Mouse (Mus musculus) liver, embryonic 14.5 days (tissue): ENCODE measurements at regions not wholly inside any gene's neighbourhood (a gene's known extent, or its start where the extent isn't known, plus 50 kb on each side); places are given as distances from the start of the nearest gene placed in this dataset.

Source experiments
- ATAC-seq: fragments of 200-750 bp; cut with Nextera tagmentation; 2 replicates; pipeline ENCODE4 v1.8.0; 2017; ENCODE audit warnings: moderate number of reproducible peaks, mild to moderate bottlenecking, moderate library complexity; ENCODE audit not compliant: insufficient read depth
- DNase-seq, 3 experiments: peaks; one replicate each; pipeline ENCODE4 v3.0.0-alpha.2; 2012 to 2013; ENCODE audit warnings: low read depth in 3 of 3, low spot score in 3 of 3
- H3K27ac ChIP-seq: fragments of 300-500 bp; sonication (generic); 2 replicates; pipeline ENCODE4 v1.5.1; 2014; ENCODE audit warnings: moderate library complexity, mild to moderate bottlenecking, control low read depth, inconsistent platforms
- H3K27me3 ChIP-seq: fragments of 300-500 bp; sonication (generic); 2 replicates; pipeline ENCODE4 v1.6.1; 2014; ENCODE audit warnings: mild to moderate bottlenecking, low read length, moderate library complexity; ENCODE audit not compliant: control insufficient read depth, insufficient read depth
- H3K36me3 ChIP-seq: fragments of 300-500 bp; sonication (generic); replicated peaks from 2 replicates; pipeline ENCODE4 v1.6.1; 2014; ENCODE audit warnings: low read depth; ENCODE audit not compliant: control insufficient read depth, insufficient read depth
- H3K4me1 ChIP-seq, 2 experiments: fragments of 200-500 bp in 1 of 2; fragments of 300-500 bp in 1 of 2; sonication (generic) in 1 of 2; replicated peaks; 2 replicates each; pipeline ENCODE4 v1.6.1; 2012 to 2014; ENCODE audit warnings: antibody characterized with exemption in 1 of 2, inconsistent platforms in 1 of 2, low read length in 1 of 2; ENCODE audit not compliant: control insufficient read depth in 2 of 2, insufficient read depth in 2 of 2
- H3K4me2 ChIP-seq: fragments of 300-500 bp; sonication (generic); 2 replicates; pipeline ENCODE4 v1.6.1; 2014; ENCODE audit warnings: low read depth, mild to moderate bottlenecking, control low read depth, moderate library complexity
- H3K4me3 ChIP-seq, 2 experiments: fragments of 200-500 bp in 1 of 2; fragments of 300-500 bp in 1 of 2; sonication (generic) in 1 of 2; 2 replicates each; pipeline ENCODE4 v1.5.1; 2012 to 2014; ENCODE audit warnings: low read depth in 2 of 2, low read length in 2 of 2, mild to moderate bottlenecking in 2 of 2, control low read depth in 1 of 2, inconsistent platforms in 1 of 2, moderate library complexity in 1 of 2; ENCODE audit not compliant: insufficient read depth in 1 of 2
- H3K9ac ChIP-seq: fragments of 300-500 bp; sonication (generic); replicated peaks from 2 replicates; pipeline ENCODE4 v1.6.1; 2014; ENCODE audit warnings: mild to moderate bottlenecking, control low read depth, moderate library complexity
- H3K9me3 ChIP-seq: fragments of 300-500 bp; sonication (generic); 2 replicates; pipeline ENCODE4 v1.6.1; 2016; ENCODE audit warnings: low read length, mixed read lengths; ENCODE audit not compliant: control insufficient read depth
- CTCF ChIP-seq: IDR thresholded peaks from 2 replicates; pipeline ENCODE4 v1.5.1; 2016; ENCODE audit warnings: antibody characterized with exemption, low read depth, control low read depth
- EP300 ChIP-seq: IDR thresholded peaks from 2 replicates; pipeline ENCODE4 v1.6.1; 2016; ENCODE audit warnings: antibody characterized with exemption, low read depth
- WGBS: fragments of 180-500 bp; shearing (Covaris S2); extraction: QIAGEN DNeasy Blood & Tissue Kit; methylation state at CpG from one replicate; pipeline ENCODE4 v1.1.7; 2014; ENCODE audit not compliant: insufficient replicate concordance; 5-methylcytosine and 5-hydroxymethylcytosine counted together

DNA sequence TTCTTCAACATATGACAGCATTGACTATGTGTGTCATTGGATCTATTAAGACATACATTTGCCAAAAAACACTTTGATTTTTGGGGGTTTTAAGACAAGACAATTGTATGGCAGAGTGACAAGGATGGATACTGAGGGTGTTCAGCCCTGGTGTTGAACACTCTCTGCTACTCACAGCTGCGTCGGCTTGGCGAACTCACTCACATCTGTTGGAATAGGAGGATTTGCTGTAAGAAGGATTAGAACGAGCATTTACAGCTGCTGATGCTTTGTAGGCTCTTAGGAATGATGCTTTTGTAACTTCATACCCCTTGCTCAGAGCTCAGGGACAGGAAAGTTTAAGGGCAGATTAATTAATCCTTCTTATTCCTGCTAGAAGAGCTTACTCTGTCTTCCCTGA is 199.2 kb downstream of the Rnd3 start:
- 68% methylated on average over 4 of the region's 4 CpGs for WGBS
- H3K9me3 ChIP-seq: no peaks in the 10 kb centered on the region
- H3K4me3 ChIP-seq: no peak overlapping the region
- DNase-seq (no peak), ATAC-seq (no peak)
- H3K27ac ChIP-seq: no peak overlapping the region
- no peaks in the 10 kb centered on the region for H3K27me3 ChIP-seq
- TF ChIP-seq CTCF: no peak
- TF ChIP-seq EP300: no peak
- no peaks in the 10 kb centered on the region; a peak in 1 of 4 replicates for H3K4me1 ChIP-seq
- H3K4me2 ChIP-seq: no peak overlapping the region
- no peak overlapping the region for H3K9ac ChIP-seq
- H3K36me3 ChIP-seq: no peaks in the 10 kb centered on the region

DNA sequence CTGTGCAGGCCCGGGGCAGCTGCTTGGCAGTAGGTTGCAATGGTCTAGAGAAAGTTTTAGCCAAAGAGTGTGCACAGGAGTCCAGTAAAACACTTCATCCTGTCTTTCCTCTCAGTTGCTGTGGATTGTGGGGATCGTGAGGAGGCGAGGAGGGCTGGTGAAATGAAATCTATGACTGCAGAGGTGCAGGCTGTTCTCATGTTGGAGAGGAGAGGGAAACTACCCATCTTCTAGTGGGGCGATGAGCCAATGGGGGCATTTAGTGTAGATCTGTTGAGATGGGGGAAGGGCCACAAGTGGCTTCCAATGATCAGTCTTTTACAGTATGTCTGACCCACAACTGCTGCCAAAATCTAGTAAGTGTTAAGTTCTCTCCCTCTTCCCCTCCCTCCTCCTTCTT is 203.4 kb downstream of the Rnd3 start:
- H3K27ac ChIP-seq: no peak overlapping the region
- 58% methylated on average over 4 of the region's 4 CpGs for WGBS
- H3K4me1 ChIP-seq: no peaks in the 10 kb centered on the region; a peak in 1 of 4 replicates
- DNase-seq (no peak), ATAC-seq (no peak)
- TF ChIP-seq CTCF: no peak
- TF ChIP-seq EP300: no peak
- no peaks in the 10 kb centered on the region for H3K27me3 ChIP-seq
- no peak overlapping the region for H3K4me2 ChIP-seq
- H3K9ac ChIP-seq: no peak overlapping the region
- no peak overlapping the region for H3K4me3 ChIP-seq
- H3K36me3 ChIP-seq: no peaks in the 10 kb centered on the region
- H3K9me3 ChIP-seq: no peaks in the 10 kb centered on the region

DNA sequence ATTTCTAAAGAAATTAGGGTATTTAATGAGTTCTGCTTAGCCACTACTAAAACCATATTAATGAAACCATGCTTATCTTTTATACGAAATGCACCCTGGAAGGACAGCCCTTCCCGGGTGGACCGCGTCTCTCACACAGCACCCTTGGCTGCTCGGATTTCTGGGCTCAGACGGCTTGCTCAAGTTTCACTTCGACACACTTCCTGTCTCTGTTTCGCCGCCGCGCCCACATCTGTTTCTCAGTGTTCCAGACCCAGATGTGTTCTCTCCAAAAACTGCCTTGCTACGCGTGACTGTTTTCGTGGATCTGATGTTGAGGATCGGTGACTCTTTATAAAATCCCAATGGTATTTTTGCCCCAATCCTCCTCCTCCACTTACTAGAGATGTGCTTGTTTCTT is 205.7 kb downstream of the Rnd3 start:
- no peak for ATAC-seq
- no peaks in the 10 kb centered on the region for H3K4me1 ChIP-seq
- no peak overlapping the region for H3K9ac ChIP-seq
- WGBS: 71% methylated on average over 15 of the region's 15 CpGs
- no peak for DNase-seq
- no peak overlapping the region for H3K27ac ChIP-seq
- no peaks in the 10 kb centered on the region for H3K9me3 ChIP-seq
- H3K36me3 ChIP-seq: no peaks in the 10 kb centered on the region
- H3K27me3 ChIP-seq: no peaks in the 10 kb centered on the region
- no peak overlapping the region for H3K4me3 ChIP-seq
- H3K4me2 ChIP-seq: no peak overlapping the region
- TF ChIP-seq EP300: no peak
- TF ChIP-seq CTCF: no peak

DNA sequence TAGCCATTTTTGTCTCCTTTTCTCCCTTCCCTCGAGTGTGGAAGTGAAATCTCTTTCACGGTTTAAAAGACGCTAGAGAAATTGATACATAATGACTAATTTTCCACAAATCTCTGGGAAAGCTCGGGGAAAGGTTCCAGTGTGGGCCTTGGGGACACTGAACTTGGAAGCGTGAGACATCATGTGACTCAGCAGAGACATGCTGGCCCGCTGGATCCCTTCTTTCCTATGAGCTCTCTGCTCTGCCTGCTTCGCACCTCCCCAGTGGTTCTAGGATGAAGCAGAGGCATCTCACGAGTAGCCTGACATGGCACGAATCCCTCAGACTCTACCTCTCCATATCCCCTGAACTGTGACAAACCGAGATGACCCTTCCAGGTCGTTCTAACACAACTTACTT is 206.2 kb downstream of the Rnd3 start:
- Histone ChIP-seq H3K4me1 (no peaks in the 10 kb centered on the region), H3K27ac (no peak overlapping the region), H3K36me3 (no peaks in the 10 kb centered on the region), H3K27me3 (no peaks in the 10 kb centered on the region), H3K4me2 (no peak overlapping the region), H3K9ac (no peak overlapping the region), H3K9me3 (no peaks in the 10 kb centered on the region), H3K4me3 (no peak overlapping the region)
- no peak for TF ChIP-seq CTCF
- no peak for TF ChIP-seq EP300
- WGBS: 73% methylated on average over 11 of the region's 11 CpGs
- DNase-seq (no peak), ATAC-seq (no peak)

DNA sequence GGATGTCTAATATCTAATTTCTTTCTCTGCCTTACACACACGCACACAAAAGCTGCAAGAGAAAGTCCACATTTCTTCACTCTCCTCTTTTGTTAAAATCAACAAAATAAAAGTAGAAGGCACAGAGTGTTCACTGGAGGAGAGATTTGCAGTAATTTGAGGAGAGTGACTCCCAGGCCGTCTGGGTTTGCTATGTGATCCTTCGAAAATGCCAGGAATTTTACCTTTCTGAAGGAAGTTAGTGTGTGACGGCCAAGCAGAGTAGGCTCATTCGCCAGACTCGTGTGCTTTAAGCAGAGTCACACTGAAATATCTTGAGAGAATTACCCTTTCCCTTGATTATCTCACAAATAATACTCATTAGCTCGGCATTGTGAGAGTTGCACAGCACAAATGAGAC is 216.0 kb downstream of the Rnd3 start:
- ATAC-seq (no peak), DNase-seq (no peak)
- Histone ChIP-seq H3K4me2 (no peak overlapping the region), H3K27me3 (no peaks in the 10 kb centered on the region), H3K9me3 (no peaks in the 10 kb centered on the region), H3K36me3 (no peaks in the 10 kb centered on the region), H3K27ac (no peak overlapping the region), H3K9ac (no peak overlapping the region), H3K4me1 (no peaks in the 10 kb centered on the region), H3K4me3 (no peak overlapping the region)
- WGBS: 53% methylated on average over 7 of the region's 7 CpGs
- TF ChIP-seq EP300: no peak
- TF ChIP-seq CTCF: no peak

DNA sequence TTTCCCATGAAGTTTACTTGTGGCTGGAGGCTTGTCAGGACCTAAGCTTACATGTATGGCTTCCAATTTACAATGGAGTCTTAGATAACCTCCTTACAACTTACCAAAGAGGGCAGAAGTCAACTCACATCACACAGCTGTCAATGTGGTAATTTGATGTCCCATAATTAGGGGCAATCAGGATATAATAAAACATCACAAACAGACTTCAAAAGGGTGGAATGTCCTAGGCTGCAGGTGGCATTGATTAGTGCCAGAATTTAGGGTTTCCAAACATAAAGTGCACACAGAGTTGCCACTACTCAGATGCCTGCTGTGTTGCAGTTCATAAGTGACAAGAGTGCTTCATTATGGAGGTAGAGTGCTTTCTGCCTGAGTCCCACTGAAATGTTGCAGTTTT is 227.9 kb downstream of the Rnd3 start:
- DNase-seq (no peak), ATAC-seq (no peak)
- TF ChIP-seq CTCF (no peak), EP300 (no peak)
- Histone ChIP-seq H3K4me1 (no peaks in the 10 kb centered on the region), H3K27me3 (no peaks in the 10 kb centered on the region), H3K36me3 (no peaks in the 10 kb centered on the region), H3K9me3 (no peaks in the 10 kb centered on the region), H3K27ac (no peak overlapping the region), H3K9ac (no peak overlapping the region), H3K4me2 (no peak overlapping the region), H3K4me3 (no peak overlapping the region)
